Mouse (Mus musculus) cerebellum, adult 2 months (tissue): ENCODE data around the gene Helt.

Source experiments
- CTCF ChIP-seq: fragments of 200-500 bp; IDR thresholded peaks from 2 replicates; pipeline ENCODE4 v1.5.1; 2011; ENCODE audit warnings: low read depth, mild to moderate bottlenecking, control low read depth, low read length, moderate library complexity, borderline replicate concordance; ENCODE audit not compliant: insufficient read depth
- POLR2A ChIP-seq: fragments of 200-500 bp; IDR thresholded peaks from 2 replicates; pipeline ENCODE4 v1.6.1; 2011; ENCODE audit warnings: low read length, control low read depth, borderline replicate concordance; ENCODE audit not compliant: insufficient read depth

GRCm38 (mm10) chr8:46318802-46319201 lies 24.3 kb upstream of the Helt start:
- TF ChIP-seq CTCF (no peak), POLR2A (no peak)
